Mouse (Mus musculus) intestine, embryonic 14.5 days (tissue): Measurements from ENCODE around the gene Cdk19. TPM values are rescaled to one million over a fixed set of nuclear protein-coding genes. Genes with fewer than 3 reads are reported as not detected.

Experiments
- ATAC-seq: fragments of 200-750 bp; cut with Nextera tagmentation; replicated peaks from 2 replicates; pipeline ENCODE4 v1.8.0; 2017; ENCODE audit warnings: low read depth, moderate number of reproducible peaks, moderate TSS enrichment, moderate library complexity; ENCODE audit not compliant: low FRiP score, low TSS enrichment
- DNase-seq: peaks from one replicate; pipeline ENCODE4 v3.0.0-alpha.2; 2018; ENCODE audit warnings: low spot score
- H3K27ac ChIP-seq: fragments of 300-500 bp; sonication (generic); 2 replicates; pipeline ENCODE4 v1.5.1; 2014; ENCODE audit warnings: low read depth, mild to moderate bottlenecking, control low read depth
- H3K27me3 ChIP-seq: fragments of 300-500 bp; sonication (generic); replicated peaks from 2 replicates; pipeline ENCODE4 v1.6.1; 2014; ENCODE audit warnings: low read length, control low read depth; ENCODE audit not compliant: control insufficient read depth, insufficient read depth
- H3K36me3 ChIP-seq: fragments of 300-500 bp; sonication (generic); 2 replicates; pipeline ENCODE4 v1.6.1; 2014; ENCODE audit warnings: low read length, control low read depth; ENCODE audit not compliant: control insufficient read depth, insufficient read depth
- H3K4me1 ChIP-seq: fragments of 300-500 bp; sonication (generic); replicated peaks from 2 replicates; pipeline ENCODE4 v1.6.1; 2014; ENCODE audit warnings: low read length, control low read depth, mixed read lengths; ENCODE audit not compliant: control insufficient read depth, insufficient read depth
- H3K4me2 ChIP-seq: fragments of 300-500 bp; sonication (generic); 2 replicates; pipeline ENCODE4 v1.6.1; 2014; ENCODE audit warnings: low read length
- H3K4me3 ChIP-seq: fragments of 300-500 bp; sonication (generic); 2 replicates; pipeline ENCODE4 v1.5.1; 2014; ENCODE audit warnings: low read depth, low read length, control low read depth, mixed read lengths
- H3K9ac ChIP-seq: fragments of 300-500 bp; sonication (generic); 2 replicates; pipeline ENCODE4 v1.6.1; 2014; ENCODE audit warnings: mild to moderate bottlenecking, low read length
- H3K9me3 ChIP-seq: fragments of 300-500 bp; sonication (generic); 2 replicates; pipeline ENCODE4 v1.6.1; 2016; ENCODE audit warnings: low read length, control low read depth; ENCODE audit not compliant: control insufficient read depth
- WGBS: fragments of 180-500 bp; shearing (Covaris S2); extraction: QIAGEN DNeasy Blood & Tissue Kit; methylation state at CpG from one replicate; pipeline ENCODE4 v1.1.7; 2014; 5-methylcytosine and 5-hydroxymethylcytosine counted together
- polyA plus RNA-seq: library from polyadenylated mRNA; unstranded; fragments of >200 nt; fragmentation: Nextera tagmentation; extraction: Ambion mirVana; gene quantifications from 2 replicates; pipeline ENCODE4 v1.2.1, GENCODE M21; 2014

Cdk19 gene
- polyA plus RNA-seq, 1 experiment from 2014 or later, result 8.7 TPM

- no peak overlapping the region for H3K9ac ChIP-seq
Measured at GRCm38 (mm10) chr10:40431957-40432356, 92.6 kb downstream of the Cdk19 start.

GRCm38 (mm10) chr10:40432375-40432774, 93.0 kb downstream of the Cdk19 start:
- no peaks in the 10 kb centered on the region for H3K4me1 ChIP-seq
- no peak for ATAC-seq
- no peak for DNase-seq
- H3K36me3 ChIP-seq, result no peaks in the 10 kb centered on the region
- no peak overlapping the region for H3K9ac ChIP-seq
- H3K27me3 ChIP-seq, result no peaks in the 10 kb centered on the region
- H3K9me3 ChIP-seq, result no peaks in the 10 kb centered on the region
- no peak overlapping the region for H3K4me3 ChIP-seq
- 90% methylated on average over 9 of the region's 9 CpGs for WGBS
- no peak overlapping the region for H3K27ac ChIP-seq
- H3K4me2 ChIP-seq, result no peak overlapping the region

More at GRCm38 (mm10) chr10:40431957-40432356, 92.6 kb downstream of the Cdk19 start:
- no peak for ATAC-seq
- no peaks in the 10 kb centered on the region for H3K4me1 ChIP-seq
- H3K9me3 ChIP-seq, result no peaks in the 10 kb centered on the region
- no peak for DNase-seq
- H3K36me3 ChIP-seq, result no peaks in the 10 kb centered on the region
- WGBS, result 91% methylated on average over 3 of the region's 3 CpGs
- no peak overlapping the region for H3K4me2 ChIP-seq
- H3K4me3 ChIP-seq, result no peak overlapping the region
- no peaks in the 10 kb centered on the region for H3K27me3 ChIP-seq
- no peak overlapping the region for H3K27ac ChIP-seq

DNA sequence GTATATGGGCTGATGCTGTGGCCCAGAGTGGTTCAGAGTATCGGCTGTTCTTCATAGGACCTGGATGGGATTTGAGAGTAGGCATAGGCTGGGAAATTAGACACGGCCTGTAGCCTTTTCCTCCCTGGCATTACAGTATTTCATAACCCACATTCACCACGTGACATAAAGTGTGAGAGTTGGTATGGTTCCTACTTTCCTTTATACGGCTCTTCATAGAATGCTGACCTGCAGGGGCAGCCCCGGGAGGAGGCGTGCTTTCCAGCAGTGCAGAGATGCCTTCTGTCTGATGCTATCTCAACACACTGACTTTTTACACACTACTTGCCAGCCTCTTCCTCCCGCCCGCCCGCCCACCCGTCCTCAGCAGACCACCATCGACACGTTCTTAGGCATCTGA, 96.0 kb downstream of the Cdk19 start:
- WGBS, result 81% methylated on average over 12 of the region's 12 CpGs

DNA sequence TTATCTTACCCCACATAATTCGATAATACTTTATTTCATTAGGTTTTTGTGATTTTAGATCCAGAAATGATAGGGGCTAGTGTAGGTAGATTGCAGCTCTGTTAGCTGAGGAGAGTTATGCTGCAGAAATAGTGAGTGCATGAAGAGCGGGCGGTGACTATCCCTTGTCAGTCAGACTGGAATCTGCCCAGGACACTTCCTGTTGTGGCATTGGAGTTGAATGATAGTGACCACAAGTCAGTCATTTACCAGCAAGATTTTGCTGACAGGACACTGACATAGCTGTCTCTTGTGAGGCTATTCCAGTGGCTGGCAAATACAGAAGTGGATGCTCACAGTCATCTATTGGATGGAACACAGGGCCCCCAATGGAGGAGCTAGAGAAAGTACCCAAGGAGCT, 97.8 kb downstream of the Cdk19 start:
- H3K4me3 ChIP-seq, result no peak overlapping the region
- ATAC-seq (no peak), DNase-seq (no peak)
- no peak overlapping the region for H3K9ac ChIP-seq
- peaks cover 4% of the 10 kb centered on the region; the same call in 1 of the 2 replicates for H3K4me1 ChIP-seq
- no peak overlapping the region for H3K4me2 ChIP-seq
- 95% methylated on average over 3 of the region's 3 CpGs for WGBS
- H3K9me3 ChIP-seq, result no peaks in the 10 kb centered on the region
- H3K36me3 ChIP-seq, result no peaks in the 10 kb centered on the region
- H3K27me3 ChIP-seq, result no peaks in the 10 kb centered on the region
- H3K27ac ChIP-seq, result no peak overlapping the region

More for the DNA sequence above, 96.0 kb downstream of the Cdk19 start:
- no peaks in the 10 kb centered on the region for H3K9me3 ChIP-seq
- H3K4me3 ChIP-seq, result no peak overlapping the region
- H3K27me3 ChIP-seq, result no peaks in the 10 kb centered on the region
- H3K4me2 ChIP-seq, result no peak overlapping the region
- no peak for DNase-seq
- no peak overlapping the region for H3K9ac ChIP-seq
- H3K4me1 ChIP-seq, result no peaks in the 10 kb centered on the region; the same call in 1 of the 2 replicates
- no peaks in the 10 kb centered on the region for H3K36me3 ChIP-seq
- no peak for ATAC-seq
- no peak overlapping the region for H3K27ac ChIP-seq

DNA sequence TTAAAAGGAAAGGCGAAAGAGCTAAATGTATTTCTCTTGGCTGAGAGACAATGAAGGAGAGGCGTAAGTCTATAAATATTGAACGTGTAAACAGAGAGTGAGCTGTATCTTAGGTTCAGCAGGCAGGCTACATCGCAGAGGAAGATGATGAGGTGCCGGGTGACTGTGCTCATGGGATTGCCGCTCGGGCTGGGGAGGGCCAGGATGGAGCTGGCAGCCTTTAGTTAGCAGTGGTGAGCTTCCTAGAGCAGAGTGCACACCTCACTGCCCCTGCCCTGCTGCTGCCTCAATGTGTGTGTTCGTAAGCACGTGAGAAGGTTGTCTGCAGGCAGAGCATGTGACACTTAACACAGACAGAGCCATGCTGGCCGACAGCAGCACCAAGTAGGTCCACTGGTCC, 101.4 kb downstream of the Cdk19 start:
- Histone ChIP-seq H3K27me3 (no peaks in the 10 kb centered on the region), H3K4me1 (peaks cover 4% of the 10 kb centered on the region; the same call in 1 of the 2 replicates), H3K9ac (no peak overlapping the region), H3K27ac (peak overlapping the region; percentile 43; the same call in 1 of the 2 replicates), H3K9me3 (no peaks in the 10 kb centered on the region), H3K36me3 (no peaks in the 10 kb centered on the region), H3K4me2 (no peak overlapping the region), H3K4me3 (no peak overlapping the region)
- ATAC-seq (0 out of 2 replicates have a peak, but pooled peaks have one; percentile 25), DNase-seq (no peak)
- WGBS, result 45% methylated on average over 10 of the region's 10 CpGs

DNA sequence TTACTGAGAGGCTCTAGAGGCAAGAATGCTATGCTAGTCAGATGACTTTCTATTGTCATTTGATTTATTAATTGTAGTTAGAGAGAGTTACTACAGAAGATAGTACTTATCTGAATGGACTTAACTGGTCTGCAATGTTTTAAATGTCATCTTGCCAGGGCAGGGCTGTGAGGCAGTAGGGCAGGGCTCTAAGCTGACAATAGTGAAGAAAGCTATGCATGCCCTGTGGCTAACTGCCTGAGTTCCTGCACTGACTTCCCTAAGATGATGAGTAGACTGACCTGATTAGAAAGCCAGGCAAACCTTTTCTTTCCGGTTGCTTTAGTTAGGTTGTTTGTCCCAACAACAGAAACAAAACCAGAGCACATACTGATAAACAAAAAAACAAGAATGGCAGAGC, 102.7 kb downstream of the Cdk19 start:
- WGBS, result 85% methylated on average over 1 of the region's 1 CpGs
- Histone ChIP-seq H3K4me1 (peaks cover 4% of the 10 kb centered on the region; the same call in 1 of the 2 replicates), H3K27ac (no peak overlapping the region), H3K4me3 (no peak overlapping the region), H3K36me3 (no peaks in the 10 kb centered on the region), H3K9me3 (no peaks in the 10 kb centered on the region), H3K27me3 (no peaks in the 10 kb centered on the region), H3K4me2 (no peak overlapping the region), H3K9ac (no peak overlapping the region)
- ATAC-seq, result no peak
- DNase-seq, result no peak

DNA sequence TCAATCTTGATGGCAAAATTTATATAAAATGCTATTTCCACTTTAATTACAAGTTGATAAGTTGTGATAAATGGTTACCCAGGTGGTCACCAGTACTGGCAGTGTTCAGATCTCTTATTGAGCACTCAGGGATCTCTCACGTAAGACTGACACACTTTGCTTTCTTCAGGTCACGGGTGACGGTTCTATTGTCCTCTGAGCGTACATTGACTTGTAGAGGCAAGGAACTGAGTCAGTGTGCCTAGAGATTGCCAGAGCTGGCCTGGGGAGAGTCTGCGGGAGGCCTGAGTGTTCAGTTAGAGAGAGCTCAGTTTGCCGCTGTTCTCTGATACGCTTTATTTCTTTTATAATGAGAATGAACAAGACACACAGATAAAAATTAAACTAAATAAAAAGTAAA, 104.0 kb downstream of the Cdk19 start:
- ATAC-seq, result no peak
- H3K27ac ChIP-seq, result peak overlapping the region; percentile 2; the same call in 1 of the 2 replicates
- 78% methylated on average over 7 of the region's 7 CpGs for WGBS

GRCm38 (mm10) chr10:40443806-40444357, 104.5 kb downstream of the Cdk19 start:
- no peak overlapping the region for H3K4me2 ChIP-seq
- H3K9me3 ChIP-seq, result no peaks in the 10 kb centered on the region
- H3K4me1 ChIP-seq, result peaks cover 4% of the 10 kb centered on the region; the same call in 1 of the 2 replicates
- peak overlapping the region; percentile 2; the same call in 1 of the 2 replicates for H3K27ac ChIP-seq
- no peak for DNase-seq
- WGBS, result 64% methylated on average over 6 of the region's 6 CpGs
- no peaks in the 10 kb centered on the region for H3K36me3 ChIP-seq
- no peak overlapping the region for H3K9ac ChIP-seq
- no peaks in the 10 kb centered on the region for H3K27me3 ChIP-seq
- no peak; the same call in 1 of the 2 replicates for ATAC-seq
- no peak overlapping the region for H3K4me3 ChIP-seq

More for the DNA sequence above, 104.0 kb downstream of the Cdk19 start:
- H3K4me2 ChIP-seq, result no peak overlapping the region
- H3K9ac ChIP-seq, result no peak overlapping the region
- no peak overlapping the region for H3K4me3 ChIP-seq
- H3K27me3 ChIP-seq, result no peaks in the 10 kb centered on the region
- H3K9me3 ChIP-seq, result no peaks in the 10 kb centered on the region
- H3K4me1 ChIP-seq, result peaks cover 4% of the 10 kb centered on the region; the same call in 1 of the 2 replicates
- no peaks in the 10 kb centered on the region for H3K36me3 ChIP-seq
- no peak for DNase-seq

- ATAC-seq, result no peak
- Histone ChIP-seq H3K36me3 (no peaks in the 10 kb centered on the region), H3K9me3 (no peaks in the 10 kb centered on the region), H3K9ac (no peak overlapping the region), H3K27me3 (no peaks in the 10 kb centered on the region), H3K27ac (peak overlapping the region; percentile 2; the same call in 1 of the 2 replicates), H3K4me1 (peaks cover 4% of the 10 kb centered on the region; the same call in 1 of the 2 replicates), H3K4me2 (no peak overlapping the region), H3K4me3 (no peak overlapping the region)
- WGBS, result 79% methylated on average over 4 of the region's 4 CpGs
- DNase-seq, result no peak
Measured at GRCm38 (mm10) chr10:40444586-40444985, 105.2 kb downstream of the Cdk19 start.
